Mouse (Mus musculus) right cerebral cortex, postnatal 25 days (tissue): ENCODE results near the gene Gatd1.
"Not testable (repeated sequence)": the region's sequence is repeated elsewhere in the genome, so short reads cannot be mapped to it uniquely, and the experiment has no call there.

Source experiments
- DNase-seq: peaks from one replicate; pipeline ENCODE4 v3.0.0; 2022

Gatd1 gene

GRCm38 (mm10) chr7:141423811-141424210 is 9.9 kb upstream of the Gatd1 start:
- DNase-seq: no peak

GRCm38 (mm10) chr7:141420030-141420702 is 6.2 kb upstream of the Gatd1 start:
- DNase-seq: no peak

- DNase-seq: no peak
Observed at GRCm38 (mm10) chr7:141418970-141419369, 5.0 kb upstream of the Gatd1 start.

GRCm38 (mm10) chr7:141417731-141418681 is 4.1 kb upstream of the Gatd1 start:
- DNase-seq: no peak

GRCm38 (mm10) chr7:141416144-141416841 is 2.4 kb upstream of the Gatd1 start:
- no peak for DNase-seq

GRCm38 (mm10) chr7:141413331-141413730 is 605 bp downstream of the Gatd1 start:
- DNase-seq: no peak

GRCm38 (mm10) chr7:141411667-141412066 is 2.3 kb downstream of the Gatd1 start:
- DNase-seq: no peak

GRCm38 (mm10) chr7:141410631-141411030 is 3.3 kb downstream of the Gatd1 start:
- no peak for DNase-seq

- DNase-seq: peak; percentile 82
Observed at GRCm38 (mm10) chr7:141408833-141409232, 5.1 kb downstream of the Gatd1 start.

- DNase-seq: not testable (repeated sequence)
Observed at GRCm38 (mm10) chr7:141407670-141408069, 6.3 kb downstream of the Gatd1 start.

- no peak for DNase-seq
Observed at GRCm38 (mm10) chr7:141405466-141405865, 8.5 kb downstream of the Gatd1 start.

- peak; percentile 40 for DNase-seq
Observed at GRCm38 (mm10) chr7:141403305-141403704, 10.6 kb downstream of the Gatd1 start.

- no peak for DNase-seq
Observed at GRCm38 (mm10) chr7:141395348-141395747, 18.6 kb downstream of the Gatd1 start.

- DNase-seq: no peak
Observed at GRCm38 (mm10) chr7:141394771-141395170, 19.2 kb downstream of the Gatd1 start.

- DNase-seq: no peak
Observed at GRCm38 (mm10) chr7:141394158-141394557, 19.8 kb downstream of the Gatd1 start.

GRCm38 (mm10) chr7:141392552-141393222 is 21.2 kb downstream of the Gatd1 start:
- no peak for DNase-seq

- peak; percentile 97 for DNase-seq
Observed at GRCm38 (mm10) chr7:141391625-141392551, 22.0 kb downstream of the Gatd1 start, which contains the start of gene Taldo1. TSS of gene Taldo1 (plus strand) at chr7:141392199.

- DNase-seq: no peak
Observed at GRCm38 (mm10) chr7:141390326-141391259, 23.3 kb downstream of the Gatd1 start.

GRCm38 (mm10) chr7:141388487-141389109 is 25.3 kb downstream of the Gatd1 start:
- no peak for DNase-seq
